Mouse (Mus musculus) kidney, embryonic 16.5 days (tissue): ENCODE measurements around the gene Npas3. TPM values are rescaled to one million over a fixed set of nuclear protein-coding genes. Genes with fewer than 3 reads are reported as not detected.

Experiments used
- ATAC-seq: fragments of 200-750 bp; cut with Nextera tagmentation; 2 replicates; pipeline ENCODE4 v1.8.0; 2017; ENCODE audit warnings: moderate TSS enrichment; ENCODE audit not compliant: low FRiP score, low TSS enrichment
- H3K27ac ChIP-seq: fragments of 300-500 bp; sonication (generic); 2 replicates; pipeline ENCODE4 v1.5.1; 2014; ENCODE audit warnings: low read length
- H3K27me3 ChIP-seq: fragments of 300-500 bp; sonication (generic); 2 replicates; pipeline ENCODE4 v1.6.1; 2014; ENCODE audit warnings: low read length, control low read depth, mixed read lengths; ENCODE audit not compliant: insufficient read depth
- H3K36me3 ChIP-seq: fragments of 300-500 bp; sonication (generic); 2 replicates; pipeline ENCODE4 v1.6.1; 2014; ENCODE audit warnings: low read length, control low read depth, mixed read lengths; ENCODE audit not compliant: insufficient read depth
- H3K4me1 ChIP-seq: fragments of 300-500 bp; sonication (generic); 2 replicates; pipeline ENCODE4 v1.6.1; 2014; ENCODE audit warnings: low read length, control low read depth, mixed read lengths; ENCODE audit not compliant: insufficient read depth
- H3K4me2 ChIP-seq: fragments of 300-500 bp; sonication (generic); replicated peaks from 2 replicates; pipeline ENCODE4 v1.6.1; 2014; ENCODE audit warnings: low read depth, low read length
- H3K4me3 ChIP-seq: fragments of 300-500 bp; sonication (generic); 2 replicates; pipeline ENCODE4 v1.5.1; 2014; ENCODE audit warnings: mild to moderate bottlenecking, low read length
- H3K9ac ChIP-seq: fragments of 300-500 bp; sonication (generic); replicated peaks from 2 replicates; pipeline ENCODE4 v1.6.1; 2014; ENCODE audit warnings: low read length
- H3K9me3 ChIP-seq: fragments of 300-500 bp; sonication (generic); 2 replicates; pipeline ENCODE4 v1.6.1; 2016; ENCODE audit warnings: low read length, control low read depth
- WGBS: fragments of 180-500 bp; shearing (Covaris S2); extraction: QIAGEN DNeasy Blood & Tissue Kit; methylation state at CpG from one replicate; pipeline ENCODE4 v1.1.7; 2014; 5-methylcytosine and 5-hydroxymethylcytosine counted together
- polyA plus RNA-seq: library from polyadenylated mRNA; unstranded; fragments of >200 nt; fragmentation: Nextera tagmentation; extraction: Ambion mirVana; gene quantifications from 2 replicates; pipeline ENCODE4 v1.2.1, GENCODE M21; 2015

The Npas3 gene
- 0.92 and 2.1 TPM in 2 replicates for polyA plus RNA-seq

DNA sequence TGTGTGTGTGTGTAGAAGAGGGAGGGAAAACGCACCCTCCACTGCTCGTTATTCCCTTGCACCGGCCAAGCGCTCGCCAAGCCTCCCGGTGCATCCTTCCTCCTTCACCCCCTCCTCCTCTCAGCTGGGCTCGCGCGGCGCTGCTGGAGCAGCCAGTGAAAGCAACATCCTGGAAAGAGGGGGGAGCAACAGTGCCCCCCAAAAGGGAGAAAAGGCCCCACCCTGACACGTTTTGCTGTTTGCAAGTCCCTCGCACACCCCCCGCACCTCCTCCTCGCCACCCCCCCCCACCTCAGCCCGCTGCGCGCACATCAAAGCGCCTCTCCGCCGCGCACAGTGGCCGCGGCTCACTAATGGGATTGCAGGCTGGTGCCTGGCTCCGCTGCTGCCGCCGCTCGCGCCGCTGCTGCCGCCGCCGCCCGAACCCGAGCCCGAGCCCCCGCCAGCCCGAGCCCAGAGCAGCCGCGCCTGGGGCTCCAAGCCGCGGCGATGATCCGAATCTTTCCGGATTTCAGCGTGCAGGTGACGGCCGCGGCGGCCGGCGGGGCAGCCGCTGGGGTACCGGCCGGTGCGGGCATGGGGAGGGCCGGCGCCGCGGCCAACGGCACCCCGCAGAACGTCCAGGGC, at the start of gene Npas3:
Npas3 (plus strand) TSS at position 577 of the 627 bp plus-strand sequence.
- no peak for ATAC-seq
- Histone ChIP-seq H3K4me3 (peak within 1 kb of the TSS; percentile 56), H3K9ac (peak within 1 kb of the TSS; percentile 50), H3K27me3 (peaks cover 70% of the 10 kb centered on the region), H3K4me2 (peak within 1 kb of the TSS; percentile 86), H3K9me3 (no peaks in the 10 kb centered on the region), H3K36me3 (no peaks in the 10 kb centered on the region), H3K4me1 (peaks cover 33% of the 10 kb centered on the region), H3K27ac (no peak within 1 kb of the TSS)
- WGBS = under 1% methylated on average over 44 of the region's 62 CpGs

DNA sequence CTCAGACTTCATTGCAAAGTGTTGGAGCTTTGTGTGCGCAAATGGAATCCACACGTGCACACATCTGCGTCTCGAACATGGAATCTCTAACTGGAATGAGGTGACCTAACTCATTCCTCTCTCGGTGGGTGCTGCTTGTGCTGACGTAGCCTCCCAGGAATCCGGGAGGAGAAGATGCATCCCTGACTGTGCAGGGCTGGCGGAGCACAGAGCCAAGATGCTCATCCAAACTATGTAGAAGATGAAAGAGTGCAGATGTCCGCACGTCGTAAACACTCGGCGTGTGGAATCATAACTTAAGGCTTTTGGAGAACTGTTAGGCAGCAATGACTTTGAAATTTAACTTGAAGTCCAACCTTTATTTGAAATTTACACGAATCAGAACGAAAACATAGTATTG, 31.3 kb upstream of the Npas3 start:
- Histone ChIP-seq H3K36me3 (no peaks in the 10 kb centered on the region), H3K9me3 (no peaks in the 10 kb centered on the region), H3K4me3 (no peak overlapping the region), H3K4me2 (no peak overlapping the region), H3K9ac (no peak overlapping the region), H3K27me3 (no peaks in the 10 kb centered on the region), H3K27ac (no peak overlapping the region), H3K4me1 (no peaks in the 10 kb centered on the region)
- no peak for ATAC-seq
- 88% methylated on average over 15 of the region's 15 CpGs for WGBS

DNA sequence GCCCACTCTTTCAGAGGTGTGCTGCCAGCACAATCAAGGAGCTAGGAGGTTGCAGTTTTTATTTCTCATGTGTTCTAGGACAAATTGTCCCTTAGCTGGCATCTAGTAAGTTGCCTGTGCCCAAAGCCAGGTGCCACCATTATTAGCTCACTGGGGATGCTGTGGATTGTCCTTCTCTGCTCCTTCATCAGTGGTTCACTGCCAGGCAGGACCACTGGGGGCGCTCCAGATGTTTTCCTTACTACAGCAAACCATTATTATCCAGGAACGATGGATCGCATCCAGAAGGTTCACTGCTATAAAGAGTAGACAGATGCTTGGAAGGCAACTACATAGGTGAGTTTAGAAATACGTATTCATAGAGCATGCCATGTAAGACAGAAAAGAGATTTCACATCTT, 25.7 kb upstream of the Npas3 start:
- ATAC-seq = no peak
- WGBS = 67% methylated on average over 4 of the region's 4 CpGs

DNA sequence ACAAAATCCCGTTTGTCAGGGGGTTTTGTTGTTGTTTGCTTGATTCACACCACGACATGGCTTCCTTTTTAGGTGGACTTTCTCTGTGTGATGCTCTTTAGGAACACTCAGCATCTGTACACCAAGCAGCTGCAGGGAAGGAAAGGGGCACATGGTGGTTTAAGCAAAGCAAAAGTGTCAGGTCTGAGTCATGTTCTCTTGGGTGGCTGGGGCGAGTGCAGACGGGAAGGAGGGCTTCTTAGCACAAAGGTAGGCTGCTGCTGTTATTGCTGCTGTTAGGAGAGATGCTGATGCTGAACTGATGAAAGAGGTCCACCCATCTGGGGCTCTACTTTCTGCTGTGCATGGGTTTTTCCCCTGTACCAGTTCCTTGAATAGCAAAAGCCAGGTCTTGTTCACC, 21.1 kb upstream of the Npas3 start:
- H3K4me1 ChIP-seq = no peaks in the 10 kb centered on the region
- H3K36me3 ChIP-seq = no peaks in the 10 kb centered on the region
- H3K9me3 ChIP-seq = no peaks in the 10 kb centered on the region
- no peak overlapping the region for H3K9ac ChIP-seq
- no peaks in the 10 kb centered on the region for H3K27me3 ChIP-seq
- H3K4me2 ChIP-seq = no peak overlapping the region
- WGBS = 42% methylated on average over 4 of the region's 4 CpGs
- no peak for ATAC-seq
- no peak overlapping the region for H3K27ac ChIP-seq
- no peak overlapping the region for H3K4me3 ChIP-seq

More for the DNA sequence above, 25.7 kb upstream of the Npas3 start:
- Histone ChIP-seq H3K27ac (no peak overlapping the region), H3K4me1 (no peaks in the 10 kb centered on the region), H3K27me3 (no peaks in the 10 kb centered on the region), H3K36me3 (no peaks in the 10 kb centered on the region), H3K9ac (no peak overlapping the region), H3K9me3 (no peaks in the 10 kb centered on the region), H3K4me3 (no peak overlapping the region), H3K4me2 (no peak overlapping the region)

DNA sequence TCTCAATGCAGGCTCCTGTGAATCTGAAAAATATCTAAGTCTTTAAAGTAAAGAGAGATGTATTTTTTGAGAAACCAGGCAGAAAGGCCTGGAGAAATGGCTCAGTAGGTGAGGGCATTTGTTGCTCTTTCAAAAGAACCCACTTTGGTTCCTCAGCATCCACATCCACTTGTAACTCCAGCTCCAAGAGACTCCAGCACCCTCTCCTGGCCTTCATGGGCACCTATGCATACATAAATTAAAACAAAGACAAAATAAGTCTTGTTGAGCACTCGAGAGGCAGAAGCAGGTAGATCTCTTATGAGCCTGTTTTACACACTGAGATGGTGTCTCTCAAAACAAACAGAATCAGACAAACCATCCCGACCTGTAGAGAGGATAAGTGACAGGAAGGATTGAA, 19.1 kb upstream of the Npas3 start:
- no peak for ATAC-seq
- 70% methylated on average over 2 of the region's 2 CpGs for WGBS
- H3K9ac ChIP-seq = no peak overlapping the region
- no peaks in the 10 kb centered on the region for H3K36me3 ChIP-seq
- H3K27me3 ChIP-seq = no peaks in the 10 kb centered on the region
- no peak overlapping the region for H3K27ac ChIP-seq
- no peak overlapping the region for H3K4me2 ChIP-seq
- H3K4me1 ChIP-seq = no peaks in the 10 kb centered on the region
- H3K9me3 ChIP-seq = no peaks in the 10 kb centered on the region
- no peak overlapping the region for H3K4me3 ChIP-seq

DNA sequence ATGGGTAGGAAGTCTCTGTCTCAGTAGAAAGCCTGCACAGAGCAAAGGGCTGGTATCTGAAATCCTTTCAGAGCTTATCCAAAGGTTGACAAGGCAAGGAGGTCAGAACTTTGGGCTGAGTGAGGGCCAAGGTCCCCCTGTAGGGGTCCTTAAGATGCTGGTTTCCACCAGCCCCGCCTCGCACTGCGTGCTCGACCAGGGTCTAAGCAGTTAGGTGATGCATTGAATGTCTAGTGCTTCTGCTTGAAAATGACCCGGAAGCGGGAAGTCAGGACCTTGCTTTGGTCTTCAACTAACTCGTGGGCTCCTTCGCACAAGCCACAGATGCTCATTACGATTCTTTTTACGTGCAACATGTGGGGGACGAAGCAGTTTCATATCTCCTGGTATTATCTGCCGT, 2.3 kb upstream of the Npas3 start:
- 1% methylated on average over 12 of the region's 12 CpGs for WGBS
- peak overlapping the region; percentile 86 for H3K4me2 ChIP-seq
- no peak for ATAC-seq
- H3K27me3 ChIP-seq = peaks cover 75% of the 10 kb centered on the region
- H3K4me1 ChIP-seq = peaks cover 25% of the 10 kb centered on the region
- peak overlapping the region; percentile 36 for H3K4me3 ChIP-seq
- no peaks in the 10 kb centered on the region for H3K36me3 ChIP-seq
- no peak overlapping the region for H3K9ac ChIP-seq
- no peak overlapping the region for H3K27ac ChIP-seq
- H3K9me3 ChIP-seq = no peaks in the 10 kb centered on the region

DNA sequence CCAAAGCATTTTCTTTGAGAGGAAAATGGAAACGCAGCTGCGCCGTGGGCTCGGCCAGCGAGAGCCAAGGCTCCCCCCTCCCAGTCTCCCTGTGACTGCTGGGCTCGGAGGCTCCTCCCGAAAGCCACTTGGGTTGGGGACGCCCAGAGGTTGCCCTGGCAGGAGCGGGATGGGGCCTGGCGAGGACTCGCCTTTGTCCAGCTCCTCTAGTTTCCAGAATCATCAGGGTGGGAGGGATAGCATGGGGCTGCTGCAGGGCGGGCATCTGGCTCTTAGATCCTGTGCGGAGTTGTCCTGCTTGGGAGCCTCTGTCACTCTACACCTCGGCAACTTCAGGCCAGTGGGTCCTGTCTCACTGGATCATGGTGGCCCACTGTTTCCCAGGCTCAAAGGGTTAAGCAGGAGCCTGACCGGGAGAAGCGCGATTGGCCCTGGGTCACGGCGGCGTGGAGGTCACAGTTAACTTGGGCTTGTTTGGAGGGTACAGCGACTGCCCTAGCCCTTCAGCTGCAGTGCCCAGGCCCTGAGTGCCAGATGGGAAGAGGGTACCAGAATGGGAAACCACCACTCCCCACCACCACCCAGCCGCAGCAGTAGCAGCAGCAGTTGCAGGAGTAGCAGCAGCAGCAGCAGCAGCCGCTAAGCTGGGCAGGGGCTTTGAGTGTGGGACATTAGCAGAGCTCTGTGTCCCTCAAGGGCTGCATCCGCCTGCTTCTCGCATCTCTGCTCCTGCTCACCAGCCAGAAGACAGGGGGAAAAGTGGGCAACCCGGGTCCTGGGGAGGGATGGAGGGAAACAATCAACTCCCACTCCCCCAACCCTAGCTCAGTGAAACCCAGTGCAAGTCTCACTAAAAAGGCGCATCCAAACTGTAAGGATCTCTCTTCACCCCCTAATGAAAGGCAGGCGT, 1.6 kb upstream of the Npas3 start:
- peak; percentile 42; the same call in 1 of the 2 replicates for ATAC-seq

DNA sequence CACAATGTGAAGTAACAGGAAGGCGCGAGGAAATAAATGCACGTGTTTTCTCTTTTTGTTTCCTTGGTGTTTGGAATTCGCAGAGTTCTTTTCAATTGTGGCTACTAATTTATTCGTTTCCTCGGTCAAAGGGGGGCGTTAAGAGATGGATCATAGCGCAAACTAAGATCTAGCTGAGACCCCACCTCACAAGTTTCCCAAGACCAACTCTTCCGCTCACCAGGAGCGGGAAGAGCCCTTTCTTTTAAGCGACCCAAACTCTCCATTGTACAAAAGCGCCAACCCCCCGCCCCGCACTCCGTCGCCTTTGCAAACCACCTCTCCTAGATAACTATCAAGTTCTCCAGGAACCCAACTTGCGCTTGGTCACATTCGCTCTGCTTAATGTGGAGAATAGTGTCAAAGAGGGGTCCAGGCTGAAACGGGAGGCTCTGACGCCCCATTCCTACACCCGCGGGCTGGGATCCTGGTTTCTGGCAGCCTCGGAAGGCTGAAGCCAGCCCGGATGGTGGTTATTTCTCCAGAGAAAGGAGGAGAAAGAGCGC, 914 bp upstream of the Npas3 start:
- WGBS = under 1% methylated on average over 25 of the region's 25 CpGs
- H3K27ac ChIP-seq = no peak overlapping the region
- peaks cover 75% of the 10 kb centered on the region for H3K27me3 ChIP-seq
- no peaks in the 10 kb centered on the region for H3K9me3 ChIP-seq
- no peak overlapping the region for H3K9ac ChIP-seq
- no peak for ATAC-seq
- H3K36me3 ChIP-seq = no peaks in the 10 kb centered on the region
- H3K4me2 ChIP-seq = peak overlapping the region; percentile 86
- peaks cover 33% of the 10 kb centered on the region for H3K4me1 ChIP-seq
- peak overlapping the region; percentile 56 for H3K4me3 ChIP-seq

More for the DNA sequence above, 1.6 kb upstream of the Npas3 start:
- Histone ChIP-seq H3K27ac (no peak overlapping the region), H3K4me2 (peak overlapping the region; percentile 86), H3K9ac (no peak overlapping the region), H3K9me3 (no peaks in the 10 kb centered on the region), H3K27me3 (peaks cover 78% of the 10 kb centered on the region), H3K4me3 (peak overlapping the region; percentile 36), H3K4me1 (peaks cover 31% of the 10 kb centered on the region), H3K36me3 (no peaks in the 10 kb centered on the region)
- WGBS = under 1% methylated on average over 28 of the region's 28 CpGs

DNA sequence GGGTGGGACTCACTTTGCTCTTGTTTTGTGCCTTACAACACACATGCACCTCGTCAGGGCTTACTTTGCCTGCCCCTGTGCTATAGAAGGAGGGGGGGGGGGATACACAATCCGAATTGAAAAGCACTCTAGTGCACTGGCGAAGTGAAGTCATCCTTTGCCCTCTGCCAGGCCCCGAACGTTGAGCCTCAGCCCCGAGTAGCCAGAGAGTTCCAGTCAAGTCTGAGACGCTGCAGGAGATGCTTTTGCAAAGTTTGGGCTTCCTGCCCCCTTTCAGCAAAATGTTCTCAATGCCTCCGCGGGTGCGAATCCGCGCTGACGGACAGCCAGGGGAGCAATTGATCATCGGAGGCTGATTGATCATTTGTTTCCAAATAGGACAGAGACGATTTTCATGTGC, 319 bp downstream of the Npas3 start:
- under 1% methylated on average over 15 of the region's 15 CpGs for WGBS
- ATAC-seq = no peak
- no peaks in the 10 kb centered on the region for H3K36me3 ChIP-seq
- H3K4me2 ChIP-seq = peak overlapping the region; percentile 86
- H3K9me3 ChIP-seq = no peaks in the 10 kb centered on the region
- peaks cover 37% of the 10 kb centered on the region for H3K4me1 ChIP-seq
- peak overlapping the region; percentile 50 for H3K9ac ChIP-seq
- H3K27ac ChIP-seq = no peak overlapping the region
- H3K27me3 ChIP-seq = peaks cover 66% of the 10 kb centered on the region
- peak overlapping the region; percentile 56 for H3K4me3 ChIP-seq
